Mouse (Mus musculus) liver, postnatal 0 days (tissue): ENCODE data around the gene Zfp346. TPM values are rescaled to one million over a fixed set of nuclear protein-coding genes. Genes with fewer than 3 reads are reported as not detected.
A peak's percentile ranks its signal among the peaks of the same experiment; 100 is the strongest.
"Not testable (repeated sequence)": the region's sequence is repeated elsewhere in the genome, so short reads cannot be mapped to it uniquely, and the experiment has no call there.

Experiments used
- ATAC-seq: fragments of 200-750 bp; cut with Nextera tagmentation; 2 replicates; pipeline ENCODE4 v1.8.0; 2017; ENCODE audit warnings: mild to moderate bottlenecking, moderate library complexity
- DNase-seq: peaks from one replicate; pipeline ENCODE4 v3.0.0-alpha.2; 2016
- H3K27ac ChIP-seq: fragments of 300-500 bp; sonication (generic); 2 replicates; pipeline ENCODE4 v1.5.1; 2014; ENCODE audit warnings: antibody characterized with exemption, moderate library complexity, mild to moderate bottlenecking, low read depth
- H3K27me3 ChIP-seq: fragments of 300-500 bp; sonication (generic); 2 replicates; pipeline ENCODE4 v1.6.1; 2014; ENCODE audit warnings: low read length, control low read depth, mixed read lengths; ENCODE audit not compliant: insufficient read depth
- H3K36me3 ChIP-seq: fragments of 300-500 bp; sonication (generic); replicated peaks from 2 replicates; pipeline ENCODE4 v1.6.1; 2014; ENCODE audit warnings: mild to moderate bottlenecking, control low read depth, low read length, moderate library complexity, mixed read lengths; ENCODE audit not compliant: insufficient read depth
- H3K4me1 ChIP-seq: fragments of 300-500 bp; sonication (generic); 2 replicates; pipeline ENCODE4 v1.6.1; 2014; ENCODE audit warnings: antibody characterized with exemption, mild to moderate bottlenecking, control low read depth; ENCODE audit not compliant: insufficient read depth
- H3K4me2 ChIP-seq: fragments of 300-500 bp; sonication (generic); 2 replicates; pipeline ENCODE4 v1.6.1; 2014; ENCODE audit warnings: low read depth, mild to moderate bottlenecking, low read length, moderate library complexity, mixed read lengths
- H3K4me3 ChIP-seq: fragments of 300-500 bp; sonication (generic); 2 replicates; pipeline ENCODE4 v1.5.1; 2014; ENCODE audit warnings: low read depth, low read length
- H3K9ac ChIP-seq: fragments of 300-500 bp; sonication (generic); replicated peaks from 2 replicates; pipeline ENCODE4 v1.6.1; 2014; ENCODE audit warnings: mild to moderate bottlenecking, moderate library complexity
- H3K9me3 ChIP-seq: fragments of 300-500 bp; sonication (generic); 2 replicates; pipeline ENCODE4 v1.6.1; 2016; ENCODE audit warnings: mild to moderate bottlenecking, control low read depth, low read length, mixed read lengths
- CTCF ChIP-seq: sonication (generic); IDR thresholded peaks from 2 replicates; pipeline ENCODE4 v1.5.1; 2016; ENCODE audit warnings: antibody characterized with exemption, low read depth
- EP300 ChIP-seq: IDR thresholded peaks from 2 replicates; pipeline ENCODE4 v1.6.1; 2016; ENCODE audit warnings: antibody characterized with exemption, low read depth, mild to moderate bottlenecking
- WGBS: fragments of 180-500 bp; shearing (Covaris S2); extraction: QIAGEN DNeasy Blood & Tissue Kit; methylation state at CpG from one replicate; pipeline ENCODE4 v1.1.7; 2014; ENCODE audit not compliant: insufficient replicate concordance; 5-methylcytosine and 5-hydroxymethylcytosine counted together
- polyA plus RNA-seq: library from polyadenylated mRNA; unstranded; fragments of >200 nt; fragmentation: Nextera tagmentation; extraction: Ambion mirVana; gene quantifications from 2 replicates; pipeline ENCODE4 v1.2.1, GENCODE M21; 2015

Zfp346 gene
- polyA plus RNA-seq, 1 experiment from 2014 or later = 3.6 TPM

GRCm38 (mm10) chr13:55092588-55092987 is 12.5 kb upstream of the Zfp346 start:
- ATAC-seq = no peak
- Histone ChIP-seq H3K9ac (no peak overlapping the region), H3K4me1 (0 out of 2 replicates have a peak, but pooled peaks cover 4% of the 10 kb centered on the region), H3K27me3 (no peaks in the 10 kb centered on the region), H3K4me2 (no peak overlapping the region), H3K27ac (peak overlapping the region; percentile 26; the same call in 1 of the 2 replicates), H3K36me3 (peaks cover 14% of the 10 kb centered on the region; the same call in 1 of the 2 replicates), H3K9me3 (no peaks in the 10 kb centered on the region), H3K4me3 (no peak overlapping the region)
- TF ChIP-seq CTCF (no peak), EP300 (no peak)
- DNase-seq = no peak
- 87% methylated on average over 4 of the region's 4 CpGs for WGBS

GRCm38 (mm10) chr13:55097841-55098240 is 7.3 kb upstream of the Zfp346 start:
- H3K4me3 ChIP-seq, H3K27me3 ChIP-seq, H3K9ac ChIP-seq, H3K4me2 ChIP-seq, DNase-seq, H3K36me3 ChIP-seq, H3K9me3 ChIP-seq, H3K27ac ChIP-seq, ATAC-seq, H3K4me1 ChIP-seq: not testable (repeated sequence)
- TF ChIP-seq CTCF = peak; percentile 35
- WGBS = 89% methylated on average over 3 of the region's 3 CpGs

GRCm38 (mm10) chr13:55099066-55099725 is 5.9 kb upstream of the Zfp346 start:
- peak; percentile 1; the same call in 1 of the 2 replicates for ATAC-seq
- H3K4me1 ChIP-seq = peaks cover 5% of the 10 kb centered on the region
- H3K27ac ChIP-seq = peak overlapping the region; percentile 82
- 20% methylated on average over 20 of the region's 20 CpGs for WGBS
- no peaks in the 10 kb centered on the region for H3K36me3 ChIP-seq
- TF ChIP-seq EP300 = no peak
- TF ChIP-seq CTCF = no peak
- no peaks in the 10 kb centered on the region for H3K9me3 ChIP-seq
- H3K4me2 ChIP-seq = peak overlapping the region; percentile 85
- DNase-seq = peak; percentile 47
- H3K9ac ChIP-seq = peak overlapping the region; percentile 86
- no peaks in the 10 kb centered on the region for H3K27me3 ChIP-seq
- peak overlapping the region; percentile 79 for H3K4me3 ChIP-seq

- H3K4me2 ChIP-seq = peak within 1 kb of the TSS; percentile 85
- TF ChIP-seq CTCF (peak; percentile 50), EP300 (no peak)
- H3K9ac ChIP-seq = peak within 1 kb of the TSS; percentile 86
- H3K27me3 ChIP-seq = no peaks in the 10 kb centered on the region
- H3K4me3 ChIP-seq = peak within 1 kb of the TSS; percentile 79
- under 1% methylated on average over 44 of the region's 81 CpGs for WGBS
- no peaks in the 10 kb centered on the region for H3K36me3 ChIP-seq
- peaks cover 9% of the 10 kb centered on the region for H3K4me1 ChIP-seq
- ATAC-seq (peak; percentile 82), DNase-seq (peak; percentile 91)
- H3K9me3 ChIP-seq = no peaks in the 10 kb centered on the region
- H3K27ac ChIP-seq = peak within 1 kb of the TSS; percentile 82
Observed at GRCm38 (mm10) chr13:55099726-55100478, 5.2 kb upstream of the Zfp346 start, which contains the start of gene Uimc1. Gene Uimc1, minus strand, starts transcription at chr13:55100300.

- Histone ChIP-seq H3K27ac (no peak overlapping the region), H3K4me3 (no peak overlapping the region), H3K4me1 (peaks cover 15% of the 10 kb centered on the region), H3K36me3 (no peaks in the 10 kb centered on the region), H3K27me3 (no peaks in the 10 kb centered on the region), H3K9me3 (no peaks in the 10 kb centered on the region), H3K4me2 (no peak overlapping the region), H3K9ac (no peak overlapping the region)
- ATAC-seq = no peak
- WGBS = 87% methylated on average over 11 of the region's 11 CpGs
- no peak for DNase-seq
- TF ChIP-seq EP300 (no peak), CTCF (no peak)
Observed at GRCm38 (mm10) chr13:55101627-55102026, 3.5 kb upstream of the Zfp346 start.

GRCm38 (mm10) chr13:55102366-55102765 is 2.7 kb upstream of the Zfp346 start:
- no peak for DNase-seq
- 86% methylated on average over 3 of the region's 3 CpGs for WGBS
- Histone ChIP-seq H3K9ac (no peak overlapping the region), H3K9me3 (no peaks in the 10 kb centered on the region), H3K4me2 (no peak overlapping the region), H3K27ac (no peak overlapping the region), H3K4me1 (peaks cover 15% of the 10 kb centered on the region), H3K4me3 (no peak overlapping the region), H3K27me3 (no peaks in the 10 kb centered on the region), H3K36me3 (no peaks in the 10 kb centered on the region)
- TF ChIP-seq EP300 (no peak), CTCF (no peak)
- no peak for ATAC-seq
